Mouse (Mus musculus) cerebellum, adult 8-10 months (tissue): ENCODE measurements around the gene Cct4.

ENCODE experiments used
- DNase-seq: peaks from one replicate; pipeline ENCODE4 v3.0.0; 2022

Cct4 gene

GRCm38 (mm10) chr11:23047663-23048582 is 57.6 kb downstream of the Cct4 start:
- DNase-seq: no peak

GRCm38 (mm10) chr11:23049642-23050041 is 59.3 kb downstream of the Cct4 start:
- DNase-seq: no peak

GRCm38 (mm10) chr11:23052353-23052752 is 62.0 kb downstream of the Cct4 start:
- no peak for DNase-seq
